Mouse (Mus musculus) cerebellum, postnatal 10 days (tissue): Measurements from ENCODE around the gene Hdgfl2.

Experiments
- DNase-seq, 2 experiments: peaks; one replicate each; pipeline ENCODE4 v3.0.0; 2021; ENCODE audit warnings: mixed read lengths in 2 of 2

Gene Hdgfl2

DNA sequence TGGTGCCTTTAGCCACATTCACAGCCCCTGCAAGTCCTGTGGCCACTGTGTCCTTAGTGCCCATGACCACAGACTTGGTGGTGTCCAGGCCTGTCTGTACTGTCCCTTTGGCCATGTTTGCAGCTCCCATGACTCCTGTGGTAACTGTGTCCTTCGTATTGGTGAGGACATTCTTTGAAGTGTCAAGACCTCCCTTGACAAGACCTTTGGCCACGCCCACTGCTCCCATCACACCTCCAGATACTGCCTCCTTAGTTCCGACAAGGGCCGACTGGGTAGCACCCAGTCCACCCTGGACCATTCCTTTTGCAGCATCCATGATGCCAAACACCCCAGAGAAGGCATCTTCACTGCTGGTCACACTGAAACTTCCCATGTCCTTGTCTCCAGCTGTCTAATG lies 27.5 kb downstream of the Hdgfl2 start:
- no peak for DNase-seq

DNA sequence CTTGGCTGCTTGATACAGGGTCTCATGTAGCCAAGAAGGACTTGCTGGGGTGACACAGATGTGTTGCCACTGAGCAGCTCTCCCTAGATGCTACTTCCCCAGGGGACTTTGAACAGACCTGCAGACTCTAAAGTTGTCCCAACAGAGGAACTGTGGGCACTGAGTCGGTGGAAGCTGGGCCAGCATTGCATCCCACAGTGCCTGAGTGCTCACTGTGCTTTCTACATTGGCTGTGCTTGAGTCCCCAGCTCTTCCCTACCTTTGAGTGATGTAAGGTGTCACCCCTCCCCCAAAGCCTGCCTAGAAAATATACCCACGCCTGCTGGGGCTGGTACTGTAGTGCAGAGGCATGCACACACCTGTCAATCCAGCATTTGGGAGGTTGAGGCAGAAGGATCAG lies 28.3 kb downstream of the Hdgfl2 start:
- DNase-seq = no peak

DNA sequence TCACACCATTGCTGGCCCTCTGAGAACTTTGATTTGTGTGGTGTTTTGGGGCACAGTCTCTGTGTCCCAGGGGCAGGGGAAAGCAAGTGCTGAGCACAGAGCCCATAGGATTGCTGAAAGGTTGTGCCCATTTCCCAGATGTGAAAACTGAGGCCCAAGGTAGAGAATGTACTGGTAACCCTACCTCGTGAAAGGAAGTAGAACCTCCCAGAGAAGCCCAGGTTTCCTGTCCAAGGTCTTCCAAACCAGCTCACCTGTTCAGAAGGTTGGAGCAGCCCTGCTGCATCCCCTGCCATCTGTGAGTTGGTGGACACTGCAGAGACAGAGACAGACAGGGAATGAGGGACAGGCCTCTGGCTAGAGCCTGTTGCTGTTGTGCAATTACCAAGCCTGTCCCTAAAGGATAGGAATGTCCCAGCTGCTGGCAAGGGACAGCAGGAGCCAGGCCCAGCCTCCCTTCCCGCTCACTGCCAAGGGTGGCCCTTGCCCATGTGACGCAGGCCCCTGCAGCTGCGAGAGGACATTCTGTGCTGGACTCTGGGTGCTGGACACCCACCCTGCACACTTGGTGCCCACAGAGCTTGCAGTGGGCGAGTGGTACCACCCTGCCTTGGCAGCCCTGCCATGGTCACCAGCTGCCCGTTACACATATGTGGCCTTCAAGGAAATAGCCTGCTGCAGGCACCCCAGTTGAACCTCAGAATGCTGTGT lies 29.1 kb downstream of the Hdgfl2 start:
- no peak for DNase-seq

DNA sequence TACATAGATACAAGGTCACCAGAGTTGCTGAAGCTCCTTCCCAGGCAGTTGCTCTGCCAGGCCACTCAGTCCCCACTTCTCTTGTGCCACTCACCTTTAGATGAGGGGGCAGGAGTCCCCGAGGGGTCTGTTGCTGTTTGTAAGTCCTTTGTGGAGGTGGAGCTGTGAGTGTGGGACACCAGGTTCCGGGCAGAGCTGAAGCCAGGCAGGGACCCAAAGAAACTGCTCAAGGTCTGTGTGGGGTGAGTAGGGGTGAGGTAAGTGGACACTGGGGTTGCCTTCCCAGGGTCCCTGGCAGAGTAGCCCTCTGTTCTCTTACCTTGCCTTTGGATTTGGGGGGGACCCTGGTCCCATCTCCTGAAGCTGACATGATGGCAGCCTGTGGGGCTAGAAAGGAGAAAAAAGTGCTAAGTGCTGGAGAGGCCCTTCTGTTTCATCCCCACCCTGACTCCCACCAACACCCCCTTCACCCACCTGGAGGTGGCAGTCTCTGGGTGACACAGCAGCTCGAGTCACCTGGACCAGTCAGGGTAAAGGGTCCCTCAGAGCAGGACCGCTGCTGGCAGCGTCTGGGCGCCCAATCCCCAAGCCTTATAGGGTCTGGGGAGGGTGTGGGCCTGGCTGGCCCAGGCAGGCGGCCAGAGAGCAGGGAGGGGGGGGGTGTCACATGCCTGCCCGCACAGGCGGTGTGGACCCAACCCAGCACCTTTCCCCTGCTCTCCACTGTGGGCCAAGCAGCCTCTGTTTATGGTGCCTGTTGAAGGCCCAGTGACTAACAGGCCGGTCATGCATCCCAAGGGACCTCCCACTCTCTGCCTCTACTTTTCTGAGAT lies 30.0 kb downstream of the Hdgfl2 start, which contains the start of gene Plin4:
Gene Plin4, minus strand, starts transcription at position 585 of the 833 bp plus-strand sequence.
- no peak for DNase-seq

DNA sequence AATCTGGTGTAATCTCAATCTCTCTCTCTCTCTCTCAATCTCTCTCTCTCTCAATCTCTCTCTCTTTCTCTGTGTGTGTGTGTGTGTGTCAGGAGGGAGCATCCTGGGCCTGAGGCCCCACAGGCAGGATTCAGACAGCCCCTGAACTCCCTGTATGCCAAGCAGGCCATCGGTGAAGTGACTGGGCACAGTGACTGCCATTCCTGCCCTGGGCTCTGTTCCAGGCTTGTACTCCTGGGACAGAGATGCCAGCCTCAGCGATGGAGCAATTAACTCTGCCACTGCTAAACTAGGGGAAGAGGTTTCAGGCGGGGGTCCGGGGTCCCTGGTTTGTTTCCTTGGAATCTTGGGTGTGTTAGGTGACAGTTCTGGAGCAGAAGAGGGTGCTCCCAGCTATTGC lies 31.1 kb downstream of the Hdgfl2 start:
- peak; percentile 79 to 84 for DNase-seq

DNA sequence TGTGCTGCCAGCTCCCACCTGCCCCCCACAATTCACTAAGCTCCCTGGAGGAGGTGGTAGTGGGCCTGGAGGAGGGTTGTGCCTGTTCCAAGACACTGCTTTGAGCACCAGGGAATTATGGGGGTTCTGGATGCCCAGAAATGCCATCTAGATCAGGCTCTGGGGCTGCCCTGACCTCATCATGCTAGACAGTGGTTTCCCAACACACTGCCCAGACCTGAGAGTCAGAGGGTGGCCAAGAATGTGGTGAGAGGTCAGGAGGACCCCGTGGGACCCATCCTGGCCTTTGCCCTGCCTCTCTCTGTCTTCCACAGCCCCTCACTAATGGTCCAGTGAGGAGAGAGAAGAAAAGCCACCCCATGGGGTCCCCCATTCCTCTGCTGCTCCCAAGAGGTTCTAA lies 31.6 kb downstream of the Hdgfl2 start:
- DNase-seq = no peak

DNA sequence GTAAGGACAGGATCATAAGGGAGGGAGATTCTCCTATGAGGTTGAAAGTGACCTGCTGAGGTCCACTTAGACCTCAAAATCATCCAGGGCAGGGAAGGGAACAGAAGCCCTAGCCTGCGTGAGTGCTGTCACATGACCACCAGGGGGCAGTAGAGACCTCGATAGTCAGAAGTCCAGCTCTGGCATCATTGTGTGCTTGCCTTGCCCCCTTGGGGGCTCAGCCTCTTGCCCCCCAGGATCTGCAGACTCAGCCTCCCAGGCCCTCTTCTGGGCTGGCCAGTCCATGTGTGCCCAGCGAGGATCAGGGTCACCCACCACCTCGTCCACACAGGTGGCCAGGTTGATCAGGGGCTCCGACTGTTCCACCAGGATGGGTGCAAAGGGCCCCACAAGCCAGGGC lies 32.4 kb downstream of the Hdgfl2 start:
- DNase-seq = peak; percentile 85 to 93

DNA sequence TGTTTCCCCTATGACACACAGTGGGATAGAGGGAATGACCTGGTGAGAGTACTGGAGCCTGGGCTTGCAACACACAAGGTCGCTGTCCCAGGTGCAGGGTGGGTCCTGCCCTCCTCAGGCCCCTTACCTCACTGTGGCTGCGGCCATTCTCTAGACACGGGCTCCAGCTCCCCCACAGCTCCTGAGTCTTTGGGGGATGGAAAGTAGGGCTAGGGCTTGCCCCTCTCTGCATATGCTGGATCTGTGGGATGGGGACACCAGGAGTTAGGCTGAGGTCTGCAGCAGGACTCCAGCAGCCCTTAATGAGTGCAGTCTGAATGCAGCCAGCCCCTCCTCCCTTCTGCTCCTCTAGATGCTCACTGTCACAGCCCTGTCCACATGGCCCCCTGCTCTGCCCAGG lies 33.3 kb downstream of the Hdgfl2 start:
- no peak for DNase-seq

DNA sequence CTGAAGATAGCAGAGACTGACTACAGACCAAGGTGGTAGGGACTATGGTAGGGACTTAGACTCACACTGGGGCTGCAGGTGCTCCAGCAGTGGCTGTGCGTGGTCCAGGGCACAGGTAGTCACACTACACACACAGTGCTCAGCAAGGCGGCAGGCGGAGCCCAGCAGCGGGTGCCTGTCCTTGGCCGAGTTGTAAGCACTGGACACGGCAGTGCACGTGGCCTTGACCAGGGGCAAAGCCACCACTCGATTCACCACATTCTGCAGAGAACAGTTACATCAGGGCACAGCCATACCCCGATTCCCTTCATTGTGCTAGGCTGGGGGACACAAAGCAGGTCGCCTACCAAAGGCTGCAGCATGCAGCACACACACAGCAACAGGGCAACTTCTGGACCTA lies 36.8 kb downstream of the Hdgfl2 start:
- DNase-seq = no peak

DNA sequence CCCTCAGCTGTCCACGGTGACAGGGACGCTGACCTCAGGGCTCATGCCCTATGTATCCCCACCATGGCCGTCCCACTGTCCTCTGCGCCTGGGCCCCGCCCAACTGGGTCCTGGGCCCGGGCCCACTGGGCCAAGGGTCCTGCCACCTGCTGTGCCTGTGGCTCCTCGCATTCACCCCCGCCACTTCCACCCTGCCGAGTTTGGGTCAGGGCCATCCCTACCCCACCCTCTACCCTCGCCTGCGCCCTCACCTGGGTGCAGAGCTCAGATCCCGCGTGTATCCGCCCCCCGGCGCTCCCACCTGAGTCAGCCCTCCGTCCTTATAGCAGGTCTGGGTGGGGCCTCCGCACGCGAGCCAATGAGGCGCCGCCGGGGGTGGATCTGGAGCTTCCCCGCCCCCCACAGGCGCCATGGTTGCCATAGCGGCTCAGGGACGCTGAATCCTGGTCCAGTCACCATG lies 37.8 kb downstream of the Hdgfl2 start, which contains the start of gene Plin5:
Gene Plin5, minus strand, starts transcription at position 346 of the 460 bp plus-strand sequence.
- peak; percentile 79 to 81 for DNase-seq

DNA sequence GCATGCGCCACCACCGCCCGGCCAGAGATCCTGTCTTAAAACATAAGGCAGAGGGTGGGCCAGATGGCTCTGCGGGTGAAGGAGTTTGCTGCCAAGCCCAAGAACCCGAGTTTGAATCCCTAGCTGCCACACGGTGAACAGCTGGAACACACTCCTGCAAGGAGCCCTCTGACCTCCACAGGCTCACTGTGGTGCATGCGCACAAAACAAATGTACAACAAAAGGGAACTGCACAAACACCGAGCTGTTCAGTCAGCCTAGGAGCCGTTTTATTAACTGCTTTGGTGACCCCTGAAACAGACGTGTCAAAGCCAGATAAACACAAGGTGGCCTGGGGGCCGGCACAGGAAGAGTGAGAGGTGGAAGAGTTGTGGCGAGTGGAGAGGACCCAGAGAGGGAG lies 40.0 kb downstream of the Hdgfl2 start:
- no peak for DNase-seq

DNA sequence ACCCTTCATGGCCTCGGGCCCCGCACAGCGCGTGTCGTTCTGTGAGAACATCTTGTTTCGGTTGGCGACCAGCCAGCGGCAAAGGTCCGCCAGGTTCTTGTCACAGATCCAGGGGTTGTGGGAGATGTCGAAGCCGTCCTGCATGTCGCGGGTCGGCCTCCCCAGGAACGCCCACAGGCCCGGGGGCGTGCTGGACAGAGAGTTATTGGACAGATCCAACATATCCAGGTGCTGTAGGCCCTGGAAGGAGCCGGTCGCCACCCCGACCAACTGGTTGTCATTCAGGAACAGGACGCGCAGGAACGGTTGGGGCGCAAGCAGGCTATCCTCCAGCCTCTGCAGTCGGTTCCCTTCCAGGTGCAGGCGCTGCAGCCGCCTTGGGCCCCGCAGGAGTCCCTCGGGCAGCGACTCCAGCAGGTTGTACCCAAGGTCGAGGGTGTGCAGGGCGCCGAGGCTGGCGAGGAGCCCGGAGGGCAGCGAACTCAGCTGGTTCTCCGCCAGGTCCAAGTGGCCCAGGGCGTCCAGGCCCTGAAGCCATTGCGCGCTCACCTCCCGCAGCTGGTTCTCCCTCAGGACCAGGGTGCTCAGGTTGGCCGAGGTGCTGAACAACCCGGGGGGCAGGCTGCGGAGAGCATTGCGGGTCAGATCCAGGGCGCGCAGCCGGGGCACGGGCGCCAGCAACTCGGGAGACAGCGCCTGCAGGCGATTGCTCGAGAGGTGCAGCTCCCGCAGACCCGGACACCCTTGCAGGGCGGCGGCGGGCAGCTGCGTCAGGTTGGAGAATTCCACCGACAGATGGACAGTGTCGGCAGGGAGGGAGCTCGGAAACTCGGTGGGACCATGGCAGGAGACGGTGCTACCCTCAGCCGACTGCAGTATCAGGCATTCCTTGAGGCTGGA lies 40.8 kb downstream of the Hdgfl2 start:
- peak; percentile 70 to 74 for DNase-seq

DNA sequence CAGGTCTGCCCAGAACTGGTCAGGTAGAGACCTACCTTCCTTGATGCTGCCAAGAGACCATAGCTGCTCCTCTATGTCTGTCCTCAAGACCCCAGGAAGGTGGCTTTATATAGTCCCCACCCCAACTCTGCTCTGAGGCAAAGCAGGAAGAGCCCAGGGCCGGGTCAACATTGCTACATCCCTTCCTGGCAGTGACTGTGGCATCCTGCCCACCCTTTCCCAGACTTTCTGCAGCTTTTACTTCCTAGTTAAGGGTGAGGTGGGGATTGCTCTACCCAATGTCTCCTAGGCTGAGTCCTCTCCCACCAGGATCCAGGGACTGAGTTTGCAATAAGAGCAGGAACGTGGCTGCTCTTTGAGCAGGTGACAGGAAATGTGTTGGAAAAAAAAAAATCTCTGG lies 42.4 kb downstream of the Hdgfl2 start, which contains the start of gene Lrg1:
Gene Lrg1, minus strand, starts transcription at position 176 of the 400 bp plus-strand sequence.
- no peak for DNase-seq

DNA sequence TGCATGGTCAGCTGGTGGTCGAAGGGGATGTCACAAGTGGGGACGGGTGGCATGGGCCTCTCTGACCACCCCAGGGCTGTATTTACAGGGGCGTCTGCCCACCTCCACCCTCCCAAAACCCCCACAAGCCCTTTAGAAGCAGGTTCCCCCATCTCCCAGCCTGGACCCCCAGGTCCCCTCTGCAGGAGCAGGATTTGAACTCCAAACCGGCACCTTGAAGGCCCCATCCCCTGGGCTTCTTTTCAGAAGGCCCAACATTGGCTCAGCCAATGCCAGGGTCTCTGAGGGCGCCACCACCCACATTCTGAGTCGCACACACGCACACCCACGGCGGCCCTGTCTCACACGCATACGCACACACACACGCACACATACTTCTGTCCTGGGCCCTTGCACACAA lies 43.7 kb downstream of the Hdgfl2 start:
- DNase-seq = no peak

DNA sequence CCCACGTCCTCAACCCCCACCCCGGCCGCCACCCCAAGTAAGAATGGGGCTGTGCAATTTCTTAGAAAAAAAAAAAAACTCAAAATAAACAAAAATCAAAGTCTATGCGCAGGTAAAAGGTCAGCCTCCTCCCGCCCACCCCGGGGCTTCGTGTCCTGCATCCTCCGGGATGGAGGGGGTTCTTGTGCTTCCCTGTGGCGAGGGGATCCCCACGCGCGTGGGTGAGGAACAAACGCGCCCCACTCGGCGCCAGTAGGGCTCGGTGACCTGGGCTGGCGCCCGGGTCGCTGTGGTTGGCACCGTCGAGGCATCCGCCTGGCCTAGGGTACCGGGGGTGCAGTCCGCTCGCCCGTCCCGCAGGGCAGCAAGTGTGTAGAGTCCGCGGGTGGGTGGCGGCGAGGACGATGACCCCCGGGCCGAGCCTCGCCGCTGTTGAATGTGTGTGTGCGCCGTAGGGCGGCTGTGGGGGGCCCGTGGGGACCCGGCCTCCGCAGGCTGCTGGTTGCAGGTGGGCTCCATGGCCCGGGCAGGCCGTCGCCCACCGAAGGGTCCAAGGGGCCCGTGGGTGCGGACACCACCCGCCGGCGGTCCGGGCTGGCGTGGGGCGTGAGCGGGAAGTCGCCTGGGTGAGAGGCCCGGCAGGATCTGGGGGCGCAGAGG lies 44.4 kb downstream of the Hdgfl2 start:
- no peak for DNase-seq

DNA sequence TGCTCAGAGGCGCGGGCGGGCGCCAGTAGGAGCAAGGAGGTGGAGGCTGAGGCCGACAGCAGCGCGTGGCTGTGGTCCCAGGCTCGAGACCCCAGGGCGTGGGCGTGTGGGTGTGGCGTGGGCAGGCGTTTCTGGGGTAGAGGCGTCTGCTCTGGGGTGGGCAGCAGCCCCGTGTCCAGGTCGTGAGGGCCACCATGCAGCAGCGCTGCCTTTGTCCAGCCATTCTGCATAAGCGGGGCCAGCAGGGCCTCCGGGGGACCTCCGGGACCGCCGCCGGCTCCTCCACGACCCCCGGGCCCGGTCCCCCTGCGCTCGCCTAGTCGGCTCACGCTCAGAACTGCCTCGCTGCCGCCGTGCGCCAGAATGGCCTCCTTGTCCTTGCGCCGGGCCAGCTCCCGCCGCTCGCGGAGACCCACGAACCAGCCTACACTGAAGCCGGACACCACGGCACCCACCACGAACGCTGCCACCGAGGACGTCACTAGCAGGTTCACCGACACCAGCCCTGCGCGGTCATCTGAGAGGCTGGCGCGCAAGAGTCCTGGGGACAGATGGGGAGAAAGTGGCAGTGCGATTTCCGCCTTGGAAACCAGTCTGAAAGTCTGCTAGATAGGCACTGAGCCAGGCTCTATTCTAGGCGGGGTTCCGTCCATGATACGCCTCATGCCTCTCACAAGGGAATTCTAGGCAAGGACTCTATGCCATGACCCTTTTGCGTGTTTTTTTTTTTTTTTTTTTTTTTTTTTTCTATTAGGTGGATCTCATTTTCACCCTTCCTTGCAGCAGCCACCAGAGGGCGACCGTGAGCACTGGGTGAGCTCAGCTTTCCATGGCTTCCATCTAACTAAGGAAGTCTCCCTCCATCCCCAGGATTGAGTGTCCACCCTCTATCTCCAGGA lies 45.2 kb downstream of the Hdgfl2 start:
- peak; percentile 80 to 86 for DNase-seq

DNA sequence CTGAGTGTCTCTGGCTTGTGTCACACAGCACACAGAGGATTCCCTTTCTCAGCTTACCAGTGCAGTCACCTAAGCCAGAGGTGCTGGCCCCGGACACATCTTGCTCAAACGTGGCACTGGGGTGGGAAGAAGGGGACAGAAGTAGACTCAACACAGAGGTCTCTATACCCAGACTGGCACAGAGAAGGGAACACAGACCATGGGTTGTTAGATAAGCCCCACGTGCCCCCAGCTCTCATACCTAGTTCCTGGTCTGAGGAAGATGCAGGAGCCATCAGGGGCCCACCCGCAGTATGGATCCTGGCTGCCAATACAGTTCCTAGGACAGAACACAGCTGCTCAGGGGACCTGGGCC lies 45.8 kb downstream of the Hdgfl2 start:
- no peak for DNase-seq

DNA sequence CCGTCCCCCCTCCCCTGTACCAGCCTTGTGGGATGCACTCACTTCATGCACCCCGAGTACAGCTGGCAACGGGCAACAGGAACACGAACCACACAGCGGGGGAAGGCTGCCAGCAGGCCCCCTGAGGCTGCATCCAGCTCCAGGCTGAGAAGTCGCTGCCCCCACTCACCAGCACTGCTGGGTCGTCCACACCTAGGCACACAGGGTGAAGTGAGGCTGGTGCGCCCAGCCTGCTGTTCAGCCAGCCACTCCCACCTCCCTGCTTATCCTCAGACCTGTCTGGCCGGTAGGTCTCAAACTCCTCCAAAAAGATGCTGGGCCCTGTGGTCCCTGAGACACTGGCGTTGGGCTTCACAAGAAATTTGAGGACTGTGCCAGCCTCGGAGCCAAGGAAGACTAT lies 46.7 kb downstream of the Hdgfl2 start:
- DNase-seq = no peak

DNA sequence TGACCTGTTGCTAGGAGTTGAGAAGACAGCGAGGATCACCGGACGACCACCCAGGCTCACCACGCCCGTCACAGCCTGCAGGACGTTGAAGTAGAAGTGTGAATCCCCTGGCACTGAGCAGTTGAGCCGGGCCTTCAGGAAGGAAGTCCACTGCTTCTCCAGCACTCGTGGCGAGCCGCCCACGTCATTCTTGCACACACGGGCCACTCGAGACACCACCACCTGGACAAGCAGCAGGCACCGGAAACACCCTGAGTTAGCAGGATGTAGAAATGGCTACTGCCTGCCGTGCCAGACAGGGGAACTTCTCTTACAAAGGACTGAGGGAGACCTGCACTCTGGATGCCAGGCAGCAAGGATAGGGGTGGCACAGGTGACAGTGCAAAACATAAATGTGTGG lies 48.8 kb downstream of the Hdgfl2 start:
- no peak for DNase-seq

DNA sequence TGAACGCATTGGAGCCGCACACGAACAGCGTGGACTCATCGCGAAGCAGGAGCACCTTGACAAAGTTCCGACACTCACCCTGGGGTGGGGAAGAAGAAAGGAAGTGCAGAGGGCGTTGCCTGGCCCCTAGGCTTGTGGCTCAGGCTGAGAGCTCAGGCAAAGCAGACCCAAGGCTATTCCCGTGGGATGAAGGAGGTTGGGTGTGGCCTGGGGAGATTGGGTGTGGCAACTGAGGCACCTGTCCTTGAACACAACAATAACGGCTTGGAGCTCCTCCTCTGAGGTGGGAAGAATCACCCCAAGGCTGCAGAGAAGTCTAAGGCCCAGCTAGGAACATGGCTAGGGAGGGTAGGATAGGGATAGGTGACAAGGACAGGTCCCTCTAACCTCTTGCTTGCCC lies 51.7 kb downstream of the Hdgfl2 start:
- DNase-seq = no peak

DNA sequence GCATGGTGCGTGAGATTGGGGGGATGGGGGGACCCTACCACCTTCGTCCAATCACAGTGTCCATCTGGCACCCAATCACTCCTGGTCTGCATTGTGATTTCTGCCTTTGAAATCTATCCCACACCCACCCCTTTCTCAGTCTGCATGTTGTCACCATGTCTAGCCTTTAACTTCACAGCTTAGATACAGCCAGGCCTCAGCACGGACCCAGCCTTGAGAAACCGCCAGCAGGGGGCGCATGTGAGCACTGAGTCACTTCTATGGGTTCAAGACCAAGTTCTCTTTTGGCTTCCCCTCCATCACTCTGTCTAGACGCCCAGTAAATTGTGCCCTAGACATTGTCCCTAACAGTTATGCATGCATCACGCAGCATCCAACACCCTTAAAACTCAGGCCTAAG lies 52.4 kb downstream of the Hdgfl2 start:
- peak; percentile 85 to 90 for DNase-seq
